Mouse (Mus musculus) kidney, postnatal 25 days (tissue): ENCODE data around the gene Npc1l1.

Source experiments
- DNase-seq, 2 experiments: peaks; one replicate each; pipeline ENCODE4 v3.0.0; 2021; ENCODE audit warnings: mixed read lengths in 2 of 2

Npc1l1 gene

DNA sequence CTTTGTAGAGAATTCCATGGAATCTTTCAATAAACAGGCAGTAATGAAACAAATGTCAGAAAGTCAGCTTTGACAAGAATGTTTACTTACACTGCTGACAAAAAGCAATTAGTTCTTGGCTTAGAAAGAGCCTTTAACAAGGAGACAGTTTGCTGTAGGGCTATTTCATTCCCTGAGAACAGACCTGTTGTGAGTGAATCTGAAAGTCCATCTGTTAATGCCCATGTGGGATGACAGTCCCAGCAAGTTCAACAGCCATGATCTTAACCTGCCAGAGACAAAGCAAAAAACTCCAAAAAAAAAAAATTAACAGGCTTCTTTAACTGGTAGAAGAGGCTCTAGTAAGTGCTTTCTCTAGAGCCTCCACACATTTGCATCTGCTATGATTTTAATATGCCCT lies 68.4 kb downstream of the Npc1l1 start:
- no peak for DNase-seq
